ENCODE assay signal across 8 mouse cellular contexts in genomic region chr8:90876213-90876721, GRCm38 (mm10). TPM values are rescaled to one million over a fixed set of nuclear protein-coding genes. Genes with fewer than 3 reads are reported as not detected.
DNase-seq lines count a peak whose midpoint lies in the region; ATAC-seq and TF ChIP-seq lines count a peak whose summit lies in the region.

No protein-coding gene starts in this region.

- ATAC-seq in heart, embryonic 12.5 days (ENCODE audit: insufficient number of reproducible peaks, low FRiP score), result peak; percentile 30; the same call in 1 of the 2 replicates
- ATAC-seq in kidney, embryonic 15.5 days (replicated peaks; ENCODE audit: low FRiP score), result peak; percentile 8; the same call in 1 of the 2 replicates
- ATAC-seq in stomach, embryonic 16.5 days (ENCODE audit: insufficient read depth, low FRiP score), result peak; percentile 61

- H3K4me1 ChIP-seq in embryonic fibroblast, embryonic 13.5 days (ENCODE audit: control insufficient read depth, insufficient read depth, low read length), result peaks cover 2% of the 10 kb centered on the region; the same call in 1 of the 2 replicates
- peaks cover 24% of the 10 kb centered on the region for H3K4me1 ChIP-seq in heart, embryonic 12.5 days (replicated peaks)
- peaks cover 23% of the 10 kb centered on the region for H3K4me1 ChIP-seq in kidney, embryonic 15.5 days
- peaks cover 33% of the 10 kb centered on the region for H3K4me1 ChIP-seq in liver, adult 2 months (ENCODE audit: control insufficient read depth, insufficient read depth, low read length)
- peaks cover 37% of the 10 kb centered on the region for H3K4me1 ChIP-seq in stomach, embryonic 16.5 days (ENCODE audit: control insufficient read depth, insufficient read depth, low read length)

- peaks cover 9% of the 10 kb centered on the region; the same call in 1 of the 2 replicates for H3K79me2 ChIP-seq in liver, adult 2 months (ENCODE audit: control insufficient read depth, insufficient read depth, low read length)

- peak overlapping the region; percentile 95 for H3K27ac ChIP-seq in embryonic fibroblast, embryonic 13.5 days (ENCODE audit: insufficient read depth, low read length)
- H3K27ac ChIP-seq in heart, embryonic 12.5 days (ENCODE audit: poor library complexity, severe bottlenecking), result peak overlapping the region; percentile 71
- peak overlapping the region; percentile 80 for H3K27ac ChIP-seq in kidney, embryonic 15.5 days
- H3K27ac ChIP-seq in liver, adult 2 months (replicated peaks; ENCODE audit: insufficient read depth, low read depth, low read length), result peak overlapping the region; percentile 78
- H3K27ac ChIP-seq in stomach, embryonic 16.5 days (ENCODE audit: low read length), result peak overlapping the region; percentile 94

- peak overlapping the region; percentile 55 for H3K4me3 ChIP-seq in embryonic fibroblast, embryonic 13.5 days (ENCODE audit: insufficient read depth, low read length)
- H3K4me3 ChIP-seq in heart, embryonic 12.5 days, result peak overlapping the region; percentile 59
- peak overlapping the region; percentile 50 for H3K4me3 ChIP-seq in kidney, embryonic 15.5 days (replicated peaks)
- peak overlapping the region; percentile 65 for H3K4me3 ChIP-seq in liver, adult 2 months (ENCODE audit: insufficient read depth, low read depth, low read length)
- peak overlapping the region; percentile 52 for H3K4me3 ChIP-seq in stomach, embryonic 16.5 days (replicated peaks; ENCODE audit: low read length)

- TF ChIP-seq CTCF in embryonic fibroblast, embryonic 13.5 days (IDR thresholded peaks at IDR 0.05; ENCODE audit: borderline replicate concordance, insufficient read depth, low read length), result no peak
- no peak for TF ChIP-seq CTCF in liver, adult 2 months (IDR thresholded peaks at IDR 0.05; ENCODE audit: low read depth, low read length)

- peak overlapping the region; percentile 68; the same call in 1 of the 2 replicates for H3K9ac ChIP-seq in heart, embryonic 12.5 days
- H3K9ac ChIP-seq in kidney, embryonic 15.5 days, result peak overlapping the region; percentile 44; the same call in 1 of the 2 replicates
- H3K9ac ChIP-seq in liver, adult 2 months (ENCODE audit: low read depth, low read length), result peak overlapping the region; percentile 70
- H3K9ac ChIP-seq in stomach, embryonic 16.5 days (ENCODE audit: low read length), result peak overlapping the region; percentile 79

- WGBS in heart, embryonic 12.5 days, result 5% methylated on average over 12 of the region's 12 CpGs
- 8% methylated on average over 12 of the region's 12 CpGs for WGBS in kidney, embryonic 15.5 days
- 3% methylated on average over 12 of the region's 12 CpGs for WGBS in liver, adult 2 months
- 12% methylated on average over 12 of the region's 12 CpGs for WGBS in stomach, embryonic 16.5 days

- H3K9me3 ChIP-seq in heart, embryonic 12.5 days (replicated peaks), result no peaks in the 10 kb centered on the region
- no peaks in the 10 kb centered on the region for H3K9me3 ChIP-seq in kidney, embryonic 15.5 days (replicated peaks)
- no peaks in the 10 kb centered on the region for H3K9me3 ChIP-seq in stomach, embryonic 16.5 days (replicated peaks; ENCODE audit: control insufficient read depth, low read length)

- peak; percentile 73 for TF ChIP-seq POLR2A in embryonic fibroblast, embryonic 13.5 days (IDR thresholded peaks at IDR 0.05; ENCODE audit: low read depth, low read length)
- TF ChIP-seq POLR2A in liver, adult 2 months (IDR thresholded peaks at IDR 0.05; ENCODE audit: extremely low read depth, insufficient read depth, low read length), result no peak

- H3K36me3 ChIP-seq in heart, embryonic 12.5 days, result no peaks in the 10 kb centered on the region
- no peaks in the 10 kb centered on the region for H3K36me3 ChIP-seq in kidney, embryonic 15.5 days
- H3K36me3 ChIP-seq in liver, adult 2 months (ENCODE audit: control insufficient read depth, insufficient read depth, low read length), result no peaks in the 10 kb centered on the region
- H3K36me3 ChIP-seq in stomach, embryonic 16.5 days (ENCODE audit: control insufficient read depth, insufficient read depth, low read length), result no peaks in the 10 kb centered on the region

- no peaks in the 10 kb centered on the region for H3K27me3 ChIP-seq in heart, embryonic 12.5 days (replicated peaks)
- H3K27me3 ChIP-seq in kidney, embryonic 15.5 days, result no peaks in the 10 kb centered on the region
- no peaks in the 10 kb centered on the region for H3K27me3 ChIP-seq in liver, adult 2 months (ENCODE audit: control insufficient read depth, insufficient read depth, low read length)
- no peaks in the 10 kb centered on the region for H3K27me3 ChIP-seq in stomach, embryonic 16.5 days (ENCODE audit: control insufficient read depth, insufficient read depth, low read length)

- peak; percentile 89 for DNase-seq in 3T3-L1 (ENCODE audit: low read depth, low spot score)
- DNase-seq in adrenal gland, postnatal 10 days, result peak; percentile 71
- DNase-seq in liver, adult 2 months (ENCODE audit: extremely low read depth, low read depth, low spot score), result peak; percentile 74
- DNase-seq in monocyte, adult 2 months (ENCODE audit: low read depth in 1 of 2, low spot score in 2 of 2), result peak; percentile 66 to 69

- H3K4me2 ChIP-seq in heart, embryonic 12.5 days, result peak overlapping the region; percentile 82
- peak overlapping the region; percentile 88 for H3K4me2 ChIP-seq in kidney, embryonic 15.5 days
- peak overlapping the region; percentile 85 for H3K4me2 ChIP-seq in stomach, embryonic 16.5 days (ENCODE audit: low read depth, low read length)

RNA-seq across cellular contexts. Expression of gene Chd9, which starts 48.1 kb away (rescaled TPM):
- 10 to 100 TPM; 65.7 to 80.1 TPM for total RNA-seq in adrenal gland, postnatal 10 days (2021)
- 83.6 and 95.9 TPM in 2 replicates for polyA plus RNA-seq in embryonic fibroblast, embryonic 13.5 days (2011; ENCODE audit: insufficient read length, low read depth, missing spikeins)
- 53.5 and 56.3 TPM in 2 replicates for polyA plus RNA-seq in heart, embryonic 12.5 days (2016; fragmentation: Nextera tagmentation; extraction: Ambion mirVana)
- 74.6 and 80.4 TPM in 2 replicates for polyA plus RNA-seq in kidney, embryonic 15.5 days (2015; fragmentation: Nextera tagmentation; extraction: Ambion mirVana)
- 42.3 and 63.2 TPM in 2 replicates for total RNA-seq in liver, adult 2 months (2014; rRNA removed)
- 51.6 and 88.2 TPM in 2 replicates for polyA plus RNA-seq in liver, adult 2 months (2012; rRNA removed)
- 239 and 288 TPM in 2 replicates for polyA plus RNA-seq in stomach, embryonic 16.5 days (2015; fragmentation: Nextera tagmentation; extraction: Ambion mirVana)

RNA-seq across cellular contexts. Expression of gene Gm19935, which starts 59.1 kb away (rescaled TPM):
- total RNA-seq in adrenal gland, postnatal 10 days (2021), result not detected
- not detected in 2 replicates for polyA plus RNA-seq in embryonic fibroblast, embryonic 13.5 days (2011; ENCODE audit: insufficient read length, low read depth, missing spikeins)
- not detected in 2 replicates for polyA plus RNA-seq in heart, embryonic 12.5 days (2016; fragmentation: Nextera tagmentation; extraction: Ambion mirVana)
- not detected in 2 replicates for polyA plus RNA-seq in kidney, embryonic 15.5 days (2015; fragmentation: Nextera tagmentation; extraction: Ambion mirVana)
- 0.09 TPM in 1 of 2 replicates, not detected in the other for total RNA-seq in liver, adult 2 months (2014; rRNA removed)
- polyA plus RNA-seq in liver, adult 2 months (2012; rRNA removed), result not detected in 2 replicates
- polyA plus RNA-seq in stomach, embryonic 16.5 days (2015; fragmentation: Nextera tagmentation; extraction: Ambion mirVana), result 0.18 and 0.31 TPM in 2 replicates

Comparison
In these comparisons a context has a peak if more than half of its experiments do, and no peak if none do; other contexts are left out.
1. Peak in every context shown above with its lines: DNase-seq, ATAC-seq, H3K4me3 ChIP-seq and H3K27ac ChIP-seq.
2. ATAC-seq: peak in every context shown above with its lines; median percentile 61 in stomach, embryonic 16.5 days; 30 in heart, embryonic 12.5 days; 8 in kidney, embryonic 15.5 days.